Mouse (Mus musculus) frontal cortex, postnatal 10 days (tissue): ENCODE data around the gene Pfkm.

Experiments used
- DNase-seq, 2 experiments: peaks; one replicate each; pipeline ENCODE4 v3.0.0; 2022; ENCODE audit warnings: low spot score in 2 of 2, mixed read lengths in 1 of 2

Gene Pfkm

GRCm38 (mm10) chr15:98170917-98171316 lies 78.5 kb downstream of the Pfkm start:
- DNase-seq = no peak

GRCm38 (mm10) chr15:98172113-98172512 lies 79.7 kb downstream of the Pfkm start:
- DNase-seq = no peak

GRCm38 (mm10) chr15:98173821-98174220 lies 81.4 kb downstream of the Pfkm start:
- DNase-seq = peak; percentile 56 to 73

GRCm38 (mm10) chr15:98177320-98177719 lies 84.9 kb downstream of the Pfkm start:
- no peak for DNase-seq

GRCm38 (mm10) chr15:98180567-98181131 lies 88.3 kb downstream of the Pfkm start:
- no peak for DNase-seq

GRCm38 (mm10) chr15:98181132-98181711 lies 88.8 kb downstream of the Pfkm start:
- peak; percentile 91 to 94 for DNase-seq
